22 mouse cellular contexts compared by ENCODE assay signal in the genomic region with DNA sequence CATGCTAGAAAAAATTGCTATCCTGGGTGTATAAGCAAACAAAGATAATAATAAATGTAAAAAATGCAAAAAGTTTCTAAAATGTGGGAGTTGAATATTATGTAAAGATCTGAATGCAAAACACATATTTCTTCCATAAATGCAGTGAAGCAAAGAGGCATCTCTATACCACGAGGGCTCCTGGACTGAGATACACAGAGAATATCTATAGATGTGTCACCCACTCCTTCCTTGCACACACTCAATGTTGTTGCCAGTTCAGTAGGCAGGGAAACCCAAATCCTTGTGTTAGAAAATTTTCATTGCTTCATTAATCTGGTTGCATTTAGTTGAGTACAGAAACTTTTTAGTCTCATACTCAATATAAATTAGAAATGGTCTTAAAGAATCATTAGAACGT.
DNase-seq lines count a peak whose midpoint lies in the region; ATAC-seq lines count a peak whose summit lies in the region.
"Had no signal": no experiment of that assay in that cellular context is flagged by ENCODE, and none has a peak within 500 bp of the region (broad histone marks: within the 10 kb centered on the region; RNA-seq: fewer than 3 reads in every experiment).

No protein-coding gene starts in this region.

- no peak for DNase-seq in frontal cortex, postnatal 14 days (ENCODE audit: low spot score in 2 of 2)
- peak; percentile 24 for DNase-seq in left cerebral cortex, adult 11 months (ENCODE audit: low spot score)
- DNase-seq in left cerebral cortex, postnatal 36 days (ENCODE audit: low spot score in 2 of 2): no peak
- DNase-seq in right cerebral cortex, adult 18-20 months: peak; percentile 27
- DNase-seq in right cerebral cortex, postnatal 10 days (ENCODE audit: low spot score in 2 of 2): no peak
- no peak for DNase-seq in cerebellum, adult 11-12 months
- DNase-seq: adrenal gland, adult 8-10 months; adrenal gland, postnatal 14 days; adrenal gland, postnatal 36 days; B cell, adult 2 months; cerebellum, adult 11 months; cerebellum, adult 8-10 months; cerebellum, adult 9-11 months; cerebellum, postnatal 14 days; cerebellum, postnatal 36 days; embryo, embryonic 11 days had no signal

- intact Hi-C loops in left cerebral cortex, postnatal 36 days (cut with DNase I): no loop called here

- peak; percentile 98 for ATAC-seq in frontal cortex, adult (ENCODE audit: low TSS enrichment)
- ATAC-seq: activated CD4-positive, CD25-positive, alpha-beta regulatory T cell, adult 4 months; CD4-positive, CD25-positive, alpha-beta regulatory T cell, adult 4 months; forebrain, embryonic 14.5 days; forebrain, embryonic 16.5 days; Patski had no signal

Comparison
In these comparisons a context has a peak if more than half of its experiments do, and no peak if none do; other contexts are left out.
1. DNase-seq: peak in left cerebral cortex, adult 11 months (single experiment) and right cerebral cortex, adult 18-20 months (single experiment); none in frontal cortex, postnatal 14 days (0 of 2), left cerebral cortex, postnatal 36 days (0 of 2), right cerebral cortex, postnatal 10 days (0 of 2) and cerebellum, adult 11-12 months (single experiment).